Mouse (Mus musculus): ENCODE measurements around the gene Fam205c. TPM values are rescaled to one million over a fixed set of nuclear protein-coding genes. Genes with fewer than 3 reads are reported as not detected.

Gene Fam205c
- polyA plus RNA-seq (2015; fragmentation: Nextera tagmentation; extraction: Ambion mirVana), result 0.24 and 0.42 TPM in 2 replicates

DNA sequence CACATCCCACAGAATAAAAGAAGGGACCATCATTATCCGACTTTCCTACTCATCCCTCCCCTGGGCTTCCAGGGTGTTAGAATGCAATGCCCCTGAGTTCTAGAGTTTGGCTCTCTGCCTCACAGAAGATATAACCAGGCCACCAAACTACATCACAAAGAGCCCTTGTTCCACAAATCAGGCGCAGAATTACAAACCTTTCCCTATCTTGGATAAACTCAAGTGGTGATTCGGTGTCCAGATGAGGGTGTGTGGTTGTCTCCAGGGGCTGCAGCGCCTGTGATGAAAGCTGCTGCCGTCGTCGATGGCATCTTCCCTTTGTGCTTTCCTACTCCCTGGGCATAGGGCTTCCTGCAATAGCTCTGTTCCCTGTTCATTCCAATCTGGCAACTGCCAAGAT is at the start of gene Fam205c:
Fam205c (minus strand) TSS at position 101 of the 400 bp plus-strand sequence.
- Histone ChIP-seq H3K36me3 (no peaks in the 10 kb centered on the region), H3K9me3 (no peaks in the 10 kb centered on the region), H3K4me2 (no peak within 1 kb of the TSS), H3K4me1 (no peaks in the 10 kb centered on the region), H3K27me3 (replicated peaks) (no peaks in the 10 kb centered on the region), H3K9ac (no peak within 1 kb of the TSS), H3K27ac (no peak within 1 kb of the TSS), H3K4me3 (replicated peaks) (no peak within 1 kb of the TSS)
- ATAC-seq (ENCODE audit: insufficient read depth, low FRiP score, low read depth), result no peak
- 88% methylated on average over 7 of the region's 7 CpGs for WGBS

- WGBS, result 71% methylated on average over 8 of the region's 8 CpGs
- no peaks in the 10 kb centered on the region for H3K4me1 ChIP-seq
- H3K9me3 ChIP-seq, result no peaks in the 10 kb centered on the region
- H3K36me3 ChIP-seq, result no peaks in the 10 kb centered on the region
- H3K4me2 ChIP-seq, result no peak overlapping the region
- H3K27me3 ChIP-seq (replicated peaks), result peaks cover 13% of the 10 kb centered on the region
- H3K9ac ChIP-seq, result no peak overlapping the region
- H3K4me3 ChIP-seq (replicated peaks), result no peak overlapping the region
- H3K27ac ChIP-seq, result no peak overlapping the region
- no peak for ATAC-seq (ENCODE audit: insufficient read depth, low FRiP score, low read depth)
Observed at GRCm38 (mm10) chr4:42922461-42922860, 48.4 kb upstream of the Fam205c start.

DNA sequence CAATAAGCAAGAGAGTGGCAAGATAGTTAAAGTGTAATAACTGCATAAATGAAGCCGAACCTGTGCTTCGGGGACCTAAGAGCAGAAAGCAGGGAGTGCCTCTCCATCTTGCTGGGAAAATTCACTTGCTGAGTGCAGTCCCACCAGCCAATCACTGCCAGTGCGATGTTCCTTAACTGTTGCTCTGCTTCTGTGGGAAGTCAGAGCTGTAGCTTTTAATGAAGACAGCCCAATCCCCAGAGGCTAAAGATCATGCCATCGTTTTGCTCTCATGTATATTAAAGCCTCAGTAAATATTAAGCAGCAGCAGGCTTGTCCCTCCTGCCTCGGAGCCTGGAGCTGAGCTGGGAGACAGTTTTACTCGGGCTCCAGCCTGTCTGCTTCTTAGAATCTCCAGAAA is 48.0 kb upstream of the Fam205c start:
- Histone ChIP-seq H3K9ac (no peak overlapping the region), H3K4me1 (no peaks in the 10 kb centered on the region), H3K27me3 (replicated peaks) (peaks cover 17% of the 10 kb centered on the region), H3K27ac (no peak overlapping the region), H3K4me2 (no peak overlapping the region), H3K36me3 (no peaks in the 10 kb centered on the region), H3K9me3 (no peaks in the 10 kb centered on the region), H3K4me3 (replicated peaks) (no peak overlapping the region)
- 57% methylated on average over 6 of the region's 6 CpGs for WGBS
- ATAC-seq (ENCODE audit: insufficient read depth, low FRiP score, low read depth), result no peak

DNA sequence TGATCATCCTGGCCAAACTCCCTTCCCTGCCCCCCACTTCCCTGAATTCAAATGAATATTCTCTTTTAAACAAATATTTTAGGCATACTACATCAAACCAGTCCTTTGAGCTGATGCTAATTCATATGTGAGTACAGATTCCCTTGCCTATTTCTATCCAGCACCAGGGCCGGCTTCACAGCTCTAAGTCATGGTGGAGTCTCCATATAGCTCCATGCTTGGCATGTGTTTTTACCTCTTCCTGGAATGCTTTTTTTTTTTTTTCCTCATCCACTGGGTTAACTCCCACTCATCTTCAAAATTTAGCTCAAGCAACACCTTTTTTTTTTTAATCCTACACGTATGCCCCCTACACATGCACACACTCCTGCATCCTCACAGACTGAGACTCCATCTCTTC is 47.5 kb upstream of the Fam205c start:
- no peak overlapping the region for H3K27ac ChIP-seq
- H3K9ac ChIP-seq, result no peak overlapping the region
- 67% methylated on average over 2 of the region's 2 CpGs for WGBS
- no peaks in the 10 kb centered on the region for H3K36me3 ChIP-seq
- H3K4me1 ChIP-seq, result no peaks in the 10 kb centered on the region; the same call in 1 of the 2 replicates
- no peak overlapping the region for H3K4me2 ChIP-seq
- no peaks in the 10 kb centered on the region for H3K9me3 ChIP-seq
- no peak overlapping the region for H3K4me3 ChIP-seq (replicated peaks)
- ATAC-seq (ENCODE audit: insufficient read depth, low FRiP score, low read depth), result no peak
- peaks cover 21% of the 10 kb centered on the region for H3K27me3 ChIP-seq (replicated peaks)

DNA sequence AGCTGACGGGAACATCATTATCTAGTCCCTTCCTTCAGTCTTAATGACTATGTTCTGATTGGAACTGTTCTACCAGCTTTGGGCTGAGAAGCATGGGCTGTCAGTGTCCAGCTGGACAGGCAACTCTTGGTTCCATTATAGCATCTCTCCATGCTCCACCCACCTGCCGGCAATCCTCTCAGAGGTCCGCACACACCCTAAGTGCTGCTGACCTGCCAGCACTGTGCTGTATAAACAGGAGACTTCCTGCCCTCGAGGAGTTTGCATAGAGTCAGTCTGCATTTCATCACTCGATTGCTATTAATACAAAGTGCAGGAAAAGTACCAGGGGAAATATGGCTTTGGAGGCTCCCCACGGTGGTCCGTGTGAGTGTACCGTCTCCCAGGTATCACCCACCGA is 46.7 kb upstream of the Fam205c start:
- H3K9ac ChIP-seq, result no peak overlapping the region
- no peak overlapping the region for H3K4me3 ChIP-seq (replicated peaks)
- no peaks in the 10 kb centered on the region for H3K9me3 ChIP-seq
- H3K36me3 ChIP-seq, result no peaks in the 10 kb centered on the region
- no peak for ATAC-seq (ENCODE audit: insufficient read depth, low FRiP score, low read depth)
- 50% methylated on average over 9 of the region's 9 CpGs for WGBS
- no peaks in the 10 kb centered on the region; the same call in 1 of the 2 replicates for H3K4me1 ChIP-seq
- peaks cover 24% of the 10 kb centered on the region for H3K27me3 ChIP-seq (replicated peaks)
- no peak overlapping the region for H3K27ac ChIP-seq
- H3K4me2 ChIP-seq, result no peak overlapping the region

- peaks cover 39% of the 10 kb centered on the region for H3K27me3 ChIP-seq (replicated peaks)
- peak; percentile 56; the same call in 1 of the 2 replicates for ATAC-seq (ENCODE audit: insufficient read depth, low FRiP score, low read depth)
- H3K4me2 ChIP-seq, result peak overlapping the region; percentile 90
- peak overlapping the region; percentile 47 for H3K9ac ChIP-seq
- WGBS, result 4% methylated on average over 20 of the region's 26 CpGs
- H3K36me3 ChIP-seq, result no peaks in the 10 kb centered on the region
- H3K4me1 ChIP-seq, result no peaks in the 10 kb centered on the region; the same call in 1 of the 2 replicates
- no peaks in the 10 kb centered on the region for H3K9me3 ChIP-seq
- H3K27ac ChIP-seq, result no peak overlapping the region
- H3K4me3 ChIP-seq (replicated peaks), result peak overlapping the region; percentile 54
Observed at GRCm38 (mm10) chr4:42917402-42917774, 43.4 kb upstream of the Fam205c start.

GRCm38 (mm10) chr4:42916617-42917401 is 42.8 kb upstream of the Fam205c start, which contains the start of gene Phf24:
Gene Phf24 (plus strand): TSS chr4:42916660.
- H3K4me3 ChIP-seq (replicated peaks), result peak within 1 kb of the TSS; percentile 54
- under 1% methylated on average over 59 of the region's 90 CpGs for WGBS
- H3K9ac ChIP-seq, result peak within 1 kb of the TSS; percentile 47
- peak; percentile 73 for ATAC-seq (ENCODE audit: insufficient read depth, low FRiP score, low read depth)
- H3K4me1 ChIP-seq, result no peaks in the 10 kb centered on the region; the same call in 1 of the 2 replicates
- H3K27me3 ChIP-seq (replicated peaks), result peaks cover 39% of the 10 kb centered on the region
- H3K9me3 ChIP-seq, result no peaks in the 10 kb centered on the region
- no peak within 1 kb of the TSS for H3K27ac ChIP-seq
- H3K36me3 ChIP-seq, result no peaks in the 10 kb centered on the region
- peak within 1 kb of the TSS; percentile 90 for H3K4me2 ChIP-seq

DNA sequence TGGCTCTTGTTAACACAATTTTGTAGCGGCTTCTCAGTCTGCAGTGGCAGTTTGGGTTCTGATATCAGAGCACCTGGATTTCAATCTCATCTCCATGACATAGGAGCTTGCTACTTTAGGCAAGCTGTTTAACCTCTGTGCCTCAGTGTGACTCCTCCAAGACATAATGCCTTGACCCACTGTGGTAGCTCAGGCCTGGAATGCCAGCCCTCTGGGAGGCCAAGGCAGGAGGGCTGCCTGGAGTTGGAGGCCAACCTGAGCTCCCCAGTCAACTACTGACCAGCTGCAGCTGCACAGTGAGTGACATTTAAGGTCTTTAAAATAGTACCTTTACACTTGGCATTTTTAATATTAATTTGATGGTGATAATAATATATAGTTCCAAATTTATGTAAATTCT is 41.9 kb upstream of the Fam205c start:
- no peaks in the 10 kb centered on the region for H3K36me3 ChIP-seq
- no peak overlapping the region for H3K9ac ChIP-seq
- H3K9me3 ChIP-seq, result no peaks in the 10 kb centered on the region
- H3K4me1 ChIP-seq, result no peaks in the 10 kb centered on the region; the same call in 1 of the 2 replicates
- H3K4me2 ChIP-seq, result no peak overlapping the region
- H3K27ac ChIP-seq, result no peak overlapping the region
- 83% methylated on average over 1 of the region's 1 CpGs for WGBS
- peaks cover 39% of the 10 kb centered on the region for H3K27me3 ChIP-seq (replicated peaks)
- ATAC-seq (ENCODE audit: insufficient read depth, low FRiP score, low read depth), result no peak
- no peak overlapping the region for H3K4me3 ChIP-seq (replicated peaks)

DNA sequence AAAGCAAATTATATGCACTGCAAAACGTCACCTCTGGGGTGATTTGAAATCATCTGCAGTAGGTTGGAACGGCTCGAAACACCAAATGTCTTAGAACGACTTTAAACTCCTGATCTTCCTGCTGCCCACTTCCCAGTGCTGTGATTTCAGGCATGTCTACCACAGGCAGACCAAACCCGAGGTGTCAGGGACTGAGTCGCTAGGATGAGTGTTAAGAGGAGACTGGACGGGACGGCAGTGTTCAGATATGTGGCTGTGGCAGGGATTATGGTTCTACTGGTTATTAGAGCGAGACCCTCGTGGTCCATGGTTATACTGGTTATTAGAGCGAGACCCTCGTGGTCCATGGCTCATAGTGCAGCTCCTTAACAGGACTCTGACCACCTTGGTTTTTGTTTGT is 41.3 kb upstream of the Fam205c start:
- no peak for ATAC-seq (ENCODE audit: insufficient read depth, low FRiP score, low read depth)
- peaks cover 39% of the 10 kb centered on the region for H3K27me3 ChIP-seq (replicated peaks)
- H3K9me3 ChIP-seq, result no peaks in the 10 kb centered on the region
- WGBS, result 81% methylated on average over 12 of the region's 12 CpGs
- H3K4me1 ChIP-seq, result no peaks in the 10 kb centered on the region; the same call in 1 of the 2 replicates
- H3K27ac ChIP-seq, result no peak overlapping the region
- no peak overlapping the region for H3K4me2 ChIP-seq
- no peaks in the 10 kb centered on the region for H3K36me3 ChIP-seq
- H3K4me3 ChIP-seq (replicated peaks), result no peak overlapping the region
- no peak overlapping the region for H3K9ac ChIP-seq

DNA sequence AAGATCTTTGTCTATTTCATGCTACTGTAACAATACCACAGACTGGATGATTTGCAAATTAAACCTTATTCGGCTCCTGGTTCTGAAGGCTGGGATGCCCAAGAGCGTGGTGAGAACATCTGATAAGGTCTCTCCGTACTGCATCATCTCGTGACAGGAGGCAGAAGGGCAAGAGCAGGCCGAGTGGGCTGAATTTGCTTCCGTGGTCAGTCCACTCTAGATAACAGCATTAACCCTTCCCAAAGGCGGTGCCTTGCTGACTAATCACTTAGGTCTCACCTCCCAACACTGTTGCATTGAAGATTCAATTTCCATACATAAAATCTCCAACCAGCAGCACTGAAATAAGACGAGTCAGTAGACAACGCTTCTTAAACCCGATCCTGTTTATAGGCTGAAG is 39.4 kb upstream of the Fam205c start:
- Histone ChIP-seq H3K4me3 (replicated peaks) (no peak overlapping the region), H3K9ac (no peak overlapping the region), H3K27ac (no peak overlapping the region), H3K4me1 (no peaks in the 10 kb centered on the region; the same call in 1 of the 2 replicates), H3K9me3 (no peaks in the 10 kb centered on the region), H3K36me3 (no peaks in the 10 kb centered on the region), H3K4me2 (no peak overlapping the region), H3K27me3 (replicated peaks) (peaks cover 35% of the 10 kb centered on the region)
- ATAC-seq (ENCODE audit: insufficient read depth, low FRiP score, low read depth), result no peak
- 39% methylated on average over 10 of the region's 10 CpGs for WGBS

DNA sequence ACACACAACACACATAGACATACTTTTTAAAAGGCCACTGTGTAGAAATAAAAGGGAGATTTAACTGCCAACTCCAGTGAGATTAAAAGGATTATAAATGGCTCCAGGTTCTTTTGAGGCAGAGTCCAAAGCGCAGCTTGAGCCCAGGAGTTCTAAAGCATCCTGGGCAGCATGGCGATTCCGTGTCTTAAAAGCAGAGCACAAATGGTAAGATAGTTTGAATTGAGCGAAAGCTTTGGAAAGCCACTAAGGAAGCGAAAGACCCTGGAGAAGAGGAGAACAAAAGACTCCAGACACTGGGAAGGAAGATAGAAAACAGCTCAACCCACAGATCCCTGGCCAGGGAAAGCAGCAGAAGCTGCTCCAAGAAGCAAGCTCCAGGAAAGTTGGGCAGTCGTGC is 30.9 kb upstream of the Fam205c start:
- Histone ChIP-seq H3K9ac (no peak overlapping the region), H3K4me1 (no peaks in the 10 kb centered on the region), H3K9me3 (no peaks in the 10 kb centered on the region), H3K27ac (no peak overlapping the region), H3K27me3 (replicated peaks) (0 out of 2 replicates have a peak, but pooled peaks cover 3% of the 10 kb centered on the region), H3K4me3 (replicated peaks) (no peak overlapping the region), H3K36me3 (no peaks in the 10 kb centered on the region), H3K4me2 (no peak overlapping the region)
- 80% methylated on average over 6 of the region's 6 CpGs for WGBS
- no peak for ATAC-seq (ENCODE audit: insufficient read depth, low FRiP score, low read depth)

DNA sequence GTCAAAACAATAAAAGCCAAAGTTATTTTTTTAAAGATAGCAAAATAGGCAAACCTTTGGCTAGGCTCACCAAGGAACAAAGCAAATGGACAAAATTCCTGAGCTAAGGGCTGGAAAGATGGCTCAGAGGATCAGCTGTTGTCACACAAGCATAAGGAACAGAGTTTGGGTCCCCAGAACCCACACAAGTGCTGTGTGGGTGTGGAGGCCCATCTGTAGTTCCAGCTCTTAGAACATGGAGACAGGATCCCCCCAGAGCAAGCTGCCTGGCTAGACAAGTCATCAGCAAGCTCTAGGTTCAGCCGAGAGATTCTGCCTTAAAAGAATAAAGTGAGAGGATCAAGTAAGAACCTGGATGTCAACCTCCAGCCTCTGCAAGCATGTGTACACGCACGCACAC is 30.5 kb upstream of the Fam205c start:
- 0 out of 2 replicates have a peak, but pooled peaks cover 3% of the 10 kb centered on the region for H3K27me3 ChIP-seq (replicated peaks)
- H3K9ac ChIP-seq, result no peak overlapping the region
- no peak overlapping the region for H3K27ac ChIP-seq
- no peaks in the 10 kb centered on the region for H3K9me3 ChIP-seq
- H3K4me3 ChIP-seq (replicated peaks), result no peak overlapping the region
- no peaks in the 10 kb centered on the region for H3K36me3 ChIP-seq
- WGBS, result 88% methylated on average over 3 of the region's 3 CpGs
- H3K4me1 ChIP-seq, result no peaks in the 10 kb centered on the region
- no peak for ATAC-seq (ENCODE audit: insufficient read depth, low FRiP score, low read depth)
- no peak overlapping the region for H3K4me2 ChIP-seq

Measured in stomach, embryonic 15.5 days (tissue).